Mouse (Mus musculus): ENCODE data around the gene Fggy. TPM values are rescaled to one million over a fixed set of nuclear protein-coding genes. Genes with fewer than 3 reads are reported as not detected.

Fggy gene
- polyA plus RNA-seq, 1 experiment from 2014 or later: 5.6 TPM

- H3K9ac ChIP-seq (replicated peaks; ENCODE audit: low read depth, low read length): no peak overlapping the region
- no peaks in the 10 kb centered on the region for H3K4me1 ChIP-seq (replicated peaks; ENCODE audit: control insufficient read depth, insufficient read depth, low read length)
- H3K36me3 ChIP-seq (ENCODE audit: control insufficient read depth, insufficient read depth): no peaks in the 10 kb centered on the region
- no peak overlapping the region for H3K27ac ChIP-seq (ENCODE audit: low read length)
- H3K4me3 ChIP-seq (replicated peaks; ENCODE audit: low read length): no peak overlapping the region
- H3K27me3 ChIP-seq (replicated peaks; ENCODE audit: control insufficient read depth, insufficient read depth, low read length): no peaks in the 10 kb centered on the region
- no peaks in the 10 kb centered on the region for H3K9me3 ChIP-seq (ENCODE audit: control insufficient read depth, low read length)
- no peak for ATAC-seq
- H3K4me2 ChIP-seq (ENCODE audit: low read length): no peak overlapping the region
- 81% methylated on average over 4 of the region's 4 CpGs for WGBS
These were observed 29.1 kb downstream of the Fggy start for GRCm38 (mm10) chr4:95586274-95587001.

- Histone ChIP-seq H3K27me3 (replicated peaks; ENCODE audit: control insufficient read depth, insufficient read depth, low read length) (no peaks in the 10 kb centered on the region), H3K9me3 (ENCODE audit: control insufficient read depth, low read length) (no peaks in the 10 kb centered on the region), H3K36me3 (ENCODE audit: control insufficient read depth, insufficient read depth) (no peaks in the 10 kb centered on the region), H3K9ac (replicated peaks; ENCODE audit: low read depth, low read length) (no peak overlapping the region), H3K4me3 (replicated peaks; ENCODE audit: low read length) (no peak overlapping the region), H3K27ac (ENCODE audit: low read length) (no peak overlapping the region), H3K4me2 (ENCODE audit: low read length) (no peak overlapping the region), H3K4me1 (replicated peaks; ENCODE audit: control insufficient read depth, insufficient read depth, low read length) (no peaks in the 10 kb centered on the region)
- 91% methylated on average over 2 of the region's 2 CpGs for WGBS
- no peak for ATAC-seq
These were observed 31.5 kb downstream of the Fggy start for GRCm38 (mm10) chr4:95588722-95589283.

GRCm38 (mm10) chr4:95590878-95591277 is 33.6 kb downstream of the Fggy start:
- no peak overlapping the region for H3K4me3 ChIP-seq (replicated peaks; ENCODE audit: low read length)
- no peaks in the 10 kb centered on the region for H3K4me1 ChIP-seq (replicated peaks; ENCODE audit: control insufficient read depth, insufficient read depth, low read length)
- no peak overlapping the region for H3K27ac ChIP-seq (ENCODE audit: low read length)

GRCm38 (mm10) chr4:95597208-95597607 is 39.9 kb downstream of the Fggy start:
- no peak overlapping the region for H3K4me3 ChIP-seq (replicated peaks; ENCODE audit: low read length)
- H3K4me1 ChIP-seq (replicated peaks; ENCODE audit: control insufficient read depth, insufficient read depth, low read length): no peaks in the 10 kb centered on the region
- H3K9ac ChIP-seq (replicated peaks; ENCODE audit: low read depth, low read length): no peak overlapping the region
- H3K9me3 ChIP-seq (ENCODE audit: control insufficient read depth, low read length): no peaks in the 10 kb centered on the region
- 90% methylated on average over 6 of the region's 6 CpGs for WGBS
- ATAC-seq: no peak
- no peaks in the 10 kb centered on the region for H3K36me3 ChIP-seq (ENCODE audit: control insufficient read depth, insufficient read depth)
- no peak overlapping the region for H3K4me2 ChIP-seq (ENCODE audit: low read length)
- no peaks in the 10 kb centered on the region for H3K27me3 ChIP-seq (replicated peaks; ENCODE audit: control insufficient read depth, insufficient read depth, low read length)
- H3K27ac ChIP-seq (ENCODE audit: low read length): no peak overlapping the region

More at GRCm38 (mm10) chr4:95590878-95591277, 33.6 kb downstream of the Fggy start:
- H3K27me3 ChIP-seq (replicated peaks; ENCODE audit: control insufficient read depth, insufficient read depth, low read length): no peaks in the 10 kb centered on the region
- no peaks in the 10 kb centered on the region for H3K36me3 ChIP-seq (ENCODE audit: control insufficient read depth, insufficient read depth)
- 96% methylated on average over 3 of the region's 3 CpGs for WGBS
- no peak overlapping the region for H3K9ac ChIP-seq (replicated peaks; ENCODE audit: low read depth, low read length)
- H3K4me2 ChIP-seq (ENCODE audit: low read length): no peak overlapping the region
- no peak for ATAC-seq
- H3K9me3 ChIP-seq (ENCODE audit: control insufficient read depth, low read length): no peaks in the 10 kb centered on the region

GRCm38 (mm10) chr4:95601776-95602175 is 44.5 kb downstream of the Fggy start:
- ATAC-seq: no peak
- WGBS: 90% methylated on average over 4 of the region's 4 CpGs

GRCm38 (mm10) chr4:95603254-95603653 is 45.9 kb downstream of the Fggy start:
- Histone ChIP-seq H3K4me3 (replicated peaks; ENCODE audit: low read length) (no peak overlapping the region), H3K27ac (ENCODE audit: low read length) (no peak overlapping the region), H3K27me3 (replicated peaks; ENCODE audit: control insufficient read depth, insufficient read depth, low read length) (no peaks in the 10 kb centered on the region), H3K9me3 (ENCODE audit: control insufficient read depth, low read length) (no peaks in the 10 kb centered on the region), H3K4me2 (ENCODE audit: low read length) (no peak overlapping the region), H3K9ac (replicated peaks; ENCODE audit: low read depth, low read length) (no peak overlapping the region), H3K4me1 (replicated peaks; ENCODE audit: control insufficient read depth, insufficient read depth, low read length) (no peaks in the 10 kb centered on the region), H3K36me3 (ENCODE audit: control insufficient read depth, insufficient read depth) (no peaks in the 10 kb centered on the region)
- no peak for ATAC-seq
- 85% methylated on average over 1 of the region's 1 CpGs for WGBS

More at GRCm38 (mm10) chr4:95601776-95602175, 44.5 kb downstream of the Fggy start:
- Histone ChIP-seq H3K27ac (ENCODE audit: low read length) (no peak overlapping the region), H3K36me3 (ENCODE audit: control insufficient read depth, insufficient read depth) (no peaks in the 10 kb centered on the region), H3K4me2 (ENCODE audit: low read length) (no peak overlapping the region), H3K9me3 (ENCODE audit: control insufficient read depth, low read length) (no peaks in the 10 kb centered on the region), H3K4me3 (replicated peaks; ENCODE audit: low read length) (no peak overlapping the region), H3K9ac (replicated peaks; ENCODE audit: low read depth, low read length) (no peak overlapping the region), H3K27me3 (replicated peaks; ENCODE audit: control insufficient read depth, insufficient read depth, low read length) (no peaks in the 10 kb centered on the region), H3K4me1 (replicated peaks; ENCODE audit: control insufficient read depth, insufficient read depth, low read length) (no peaks in the 10 kb centered on the region)

GRCm38 (mm10) chr4:95610663-95611062 is 53.4 kb downstream of the Fggy start:
- H3K9ac ChIP-seq (replicated peaks; ENCODE audit: low read depth, low read length): no peak overlapping the region
- no peak overlapping the region for H3K27ac ChIP-seq (ENCODE audit: low read length)
- H3K4me2 ChIP-seq (ENCODE audit: low read length): no peak overlapping the region
- no peaks in the 10 kb centered on the region for H3K4me1 ChIP-seq (replicated peaks; ENCODE audit: control insufficient read depth, insufficient read depth, low read length)
- H3K9me3 ChIP-seq (ENCODE audit: control insufficient read depth, low read length): no peaks in the 10 kb centered on the region
- 81% methylated on average over 1 of the region's 1 CpGs for WGBS
- H3K36me3 ChIP-seq (ENCODE audit: control insufficient read depth, insufficient read depth): no peaks in the 10 kb centered on the region
- no peaks in the 10 kb centered on the region for H3K27me3 ChIP-seq (replicated peaks; ENCODE audit: control insufficient read depth, insufficient read depth, low read length)
- H3K4me3 ChIP-seq (replicated peaks; ENCODE audit: low read length): no peak overlapping the region
- ATAC-seq: no peak

GRCm38 (mm10) chr4:95611390-95611789 is 54.1 kb downstream of the Fggy start:
- ATAC-seq: no peak
- no peak overlapping the region for H3K27ac ChIP-seq (ENCODE audit: low read length)
- H3K9me3 ChIP-seq (ENCODE audit: control insufficient read depth, low read length): no peaks in the 10 kb centered on the region
- no peak overlapping the region for H3K9ac ChIP-seq (replicated peaks; ENCODE audit: low read depth, low read length)
- no peak overlapping the region for H3K4me3 ChIP-seq (replicated peaks; ENCODE audit: low read length)
- WGBS: 86% methylated on average over 6 of the region's 6 CpGs
- no peak overlapping the region for H3K4me2 ChIP-seq (ENCODE audit: low read length)
- no peaks in the 10 kb centered on the region for H3K36me3 ChIP-seq (ENCODE audit: control insufficient read depth, insufficient read depth)
- no peaks in the 10 kb centered on the region for H3K4me1 ChIP-seq (replicated peaks; ENCODE audit: control insufficient read depth, insufficient read depth, low read length)
- no peaks in the 10 kb centered on the region for H3K27me3 ChIP-seq (replicated peaks; ENCODE audit: control insufficient read depth, insufficient read depth, low read length)

- Histone ChIP-seq H3K9ac (replicated peaks; ENCODE audit: low read depth, low read length) (no peak overlapping the region), H3K36me3 (ENCODE audit: control insufficient read depth, insufficient read depth) (no peaks in the 10 kb centered on the region), H3K27ac (ENCODE audit: low read length) (no peak overlapping the region), H3K4me1 (replicated peaks; ENCODE audit: control insufficient read depth, insufficient read depth, low read length) (no peaks in the 10 kb centered on the region), H3K9me3 (ENCODE audit: control insufficient read depth, low read length) (no peaks in the 10 kb centered on the region), H3K4me2 (ENCODE audit: low read length) (no peak overlapping the region), H3K27me3 (replicated peaks; ENCODE audit: control insufficient read depth, insufficient read depth, low read length) (no peaks in the 10 kb centered on the region), H3K4me3 (replicated peaks; ENCODE audit: low read length) (no peak overlapping the region)
- ATAC-seq: no peak
- WGBS: 93% methylated on average over 3 of the region's 3 CpGs
These were observed 63.7 kb downstream of the Fggy start for GRCm38 (mm10) chr4:95621046-95621445.
